Mouse (Mus musculus): ENCODE measurements around the gene Dnajc3.

DNA sequence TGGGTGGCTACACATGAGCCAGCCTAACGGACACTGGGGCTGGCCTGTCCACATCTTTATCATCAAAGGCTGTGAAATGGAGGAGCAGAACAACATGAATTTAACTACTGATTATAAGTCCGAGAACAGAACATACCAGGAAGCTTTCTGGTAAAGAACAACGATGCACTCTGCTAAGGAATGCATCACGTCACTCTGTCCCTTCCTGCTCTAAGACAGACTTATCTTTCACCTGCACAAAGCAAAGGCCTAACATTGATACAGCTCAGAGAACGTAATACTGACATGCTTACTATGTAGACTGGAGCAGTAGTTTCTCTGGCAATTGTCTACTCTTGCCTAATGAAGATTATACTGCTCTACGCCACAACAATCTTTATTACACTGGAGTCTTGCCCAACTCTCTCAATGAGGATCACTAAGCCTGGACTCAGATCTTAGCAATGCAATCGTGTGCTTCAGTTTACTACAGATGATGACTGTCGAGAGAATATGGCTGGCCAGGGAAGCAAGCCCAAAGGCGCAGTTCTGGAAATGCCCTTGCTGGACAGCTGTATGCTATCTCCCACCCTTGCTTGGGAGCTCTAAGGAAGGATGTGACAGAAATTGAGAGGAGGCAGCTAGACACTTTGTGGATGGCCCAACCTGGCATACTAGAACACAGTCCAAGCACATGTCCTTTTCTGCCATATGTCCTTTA lies 57.6 kb downstream of the Dnajc3 start:
- TF ChIP-seq GATA1 (IDR thresholded peaks at IDR 0.05; ENCODE audit: low read length), result no peak
- no peak for TF ChIP-seq TAL1 (IDR thresholded peaks at IDR 0.05; ENCODE audit: low read length)
